Mouse (Mus musculus): ENCODE results near the gene Meis1. TPM values are rescaled to one million over a fixed set of nuclear protein-coding genes. Genes with fewer than 3 reads are reported as not detected.

Gene Meis1
- total and polyA plus RNA-seq, 3 experiments = 0.64 to 4.3 (median 0.98) TPM

- Histone ChIP-seq H3K9me3 (replicated peaks) (no peaks in the 10 kb centered on the region), H3K4me3 (ENCODE audit: low read depth, low read length) (no peak overlapping the region), H3K4me1 (ENCODE audit: insufficient read depth, low read depth, low read length) (peaks cover 17% of the 10 kb centered on the region), H3K27me3 (ENCODE audit: insufficient read depth, low read length) (peaks cover 12% of the 10 kb centered on the region), H3K36me3 (replicated peaks) (no peaks in the 10 kb centered on the region)
- ATAC-seq (ENCODE audit: extremely low read depth, insufficient number of reproducible peaks, low FRiP score, poor library complexity, severe bottlenecking) (no peak), DNase-seq (ENCODE audit: low spot score) (no peak)
- no peak for TF ChIP-seq GATA1 (IDR thresholded peaks at IDR 0.05; ENCODE audit: borderline replicate concordance, low read length)
- TF ChIP-seq CTCF (IDR thresholded peaks at IDR 0.05; ENCODE audit: low read depth, low read length) = no peak
- no peak for TF ChIP-seq GATA2 (IDR thresholded peaks at IDR 0.05; ENCODE audit: borderline replicate concordance, low read depth, low read length)
- TF ChIP-seq TAL1 (conservative IDR thresholded peaks at IDR 0.05; ENCODE audit: low read depth, low read length) = no peak
- TF ChIP-seq POLR2AphosphoS5 (IDR thresholded peaks at IDR 0.05; ENCODE audit: insufficient replicate concordance, low read depth, low read length) = no peak
Measured at GRCm38 (mm10) chr11:18957805-18958770, 60.7 kb downstream of the Meis1 start.

- DNase-seq (ENCODE audit: low spot score) (no peak), ATAC-seq (ENCODE audit: extremely low read depth, insufficient number of reproducible peaks, low FRiP score, poor library complexity, severe bottlenecking) (peak; percentile 73)
- peaks cover 12% of the 10 kb centered on the region for H3K27me3 ChIP-seq (ENCODE audit: insufficient read depth, low read length)
- no peaks in the 10 kb centered on the region for H3K36me3 ChIP-seq (replicated peaks)
- TF ChIP-seq TAL1 (conservative IDR thresholded peaks at IDR 0.05; ENCODE audit: low read depth, low read length) = no peak
- H3K4me3 ChIP-seq (ENCODE audit: low read depth, low read length) = no peak overlapping the region
- peaks cover 14% of the 10 kb centered on the region for H3K4me1 ChIP-seq (ENCODE audit: insufficient read depth, low read depth, low read length)
- H3K9me3 ChIP-seq (replicated peaks) = no peaks in the 10 kb centered on the region
Measured at GRCm38 (mm10) chr11:18957097-18957804, 61.5 kb downstream of the Meis1 start.

GRCm38 (mm10) chr11:18955969-18956368, 62.8 kb downstream of the Meis1 start:
- ATAC-seq (ENCODE audit: extremely low read depth, insufficient number of reproducible peaks, low FRiP score, poor library complexity, severe bottlenecking) (no peak), DNase-seq (ENCODE audit: low spot score) (no peak)
- Histone ChIP-seq H3K27me3 (ENCODE audit: insufficient read depth, low read length) (peaks cover 7% of the 10 kb centered on the region; the same call in 1 of the 2 replicates), H3K36me3 (replicated peaks) (no peaks in the 10 kb centered on the region), H3K4me1 (ENCODE audit: insufficient read depth, low read depth, low read length) (peaks cover 11% of the 10 kb centered on the region), H3K9me3 (replicated peaks) (no peaks in the 10 kb centered on the region), H3K4me3 (ENCODE audit: low read depth, low read length) (no peak overlapping the region)
- TF ChIP-seq CTCF (IDR thresholded peaks at IDR 0.05; ENCODE audit: low read depth, low read length) (no peak), TAL1 (conservative IDR thresholded peaks at IDR 0.05; ENCODE audit: low read depth, low read length) (no peak), POLR2AphosphoS5 (IDR thresholded peaks at IDR 0.05; ENCODE audit: insufficient replicate concordance, low read depth, low read length) (no peak), GATA1 (IDR thresholded peaks at IDR 0.05; ENCODE audit: borderline replicate concordance, low read length) (no peak), GATA2 (IDR thresholded peaks at IDR 0.05; ENCODE audit: borderline replicate concordance, low read depth, low read length) (no peak)

- H3K36me3 ChIP-seq (replicated peaks) = no peaks in the 10 kb centered on the region
- ATAC-seq (ENCODE audit: extremely low read depth, insufficient number of reproducible peaks, low FRiP score, poor library complexity, severe bottlenecking) (no peak), DNase-seq (ENCODE audit: low spot score) (no peak)
- peaks cover 11% of the 10 kb centered on the region for H3K4me1 ChIP-seq (ENCODE audit: insufficient read depth, low read depth, low read length)
- no peak overlapping the region for H3K4me3 ChIP-seq (ENCODE audit: low read depth, low read length)
- no peak for TF ChIP-seq GATA1 (IDR thresholded peaks at IDR 0.05; ENCODE audit: borderline replicate concordance, low read length)
- no peak for TF ChIP-seq GATA2 (IDR thresholded peaks at IDR 0.05; ENCODE audit: borderline replicate concordance, low read depth, low read length)
- TF ChIP-seq TAL1 (conservative IDR thresholded peaks at IDR 0.05; ENCODE audit: low read depth, low read length) = no peak
- TF ChIP-seq CTCF (IDR thresholded peaks at IDR 0.05; ENCODE audit: low read depth, low read length) = no peak
- TF ChIP-seq POLR2AphosphoS5 (IDR thresholded peaks at IDR 0.05; ENCODE audit: insufficient replicate concordance, low read depth, low read length) = no peak
- peaks cover 9% of the 10 kb centered on the region; the same call in 1 of the 2 replicates for H3K27me3 ChIP-seq (ENCODE audit: insufficient read depth, low read length)
- no peaks in the 10 kb centered on the region for H3K9me3 ChIP-seq (replicated peaks)
Measured at GRCm38 (mm10) chr11:18954852-18955251, 63.9 kb downstream of the Meis1 start.

- no peak for TF ChIP-seq GATA1 (IDR thresholded peaks at IDR 0.05; ENCODE audit: borderline replicate concordance, low read length)
- no peak for TF ChIP-seq GATA2 (IDR thresholded peaks at IDR 0.05; ENCODE audit: borderline replicate concordance, low read depth, low read length)
- TF ChIP-seq CTCF (IDR thresholded peaks at IDR 0.05; ENCODE audit: low read depth, low read length) = no peak
- ATAC-seq (ENCODE audit: extremely low read depth, insufficient number of reproducible peaks, low FRiP score, poor library complexity, severe bottlenecking) (no peak), DNase-seq (ENCODE audit: low spot score) (no peak)
- H3K36me3 ChIP-seq (replicated peaks) = no peaks in the 10 kb centered on the region
- no peak overlapping the region for H3K4me3 ChIP-seq (ENCODE audit: low read depth, low read length)
- H3K4me1 ChIP-seq (ENCODE audit: insufficient read depth, low read depth, low read length) = peaks cover 15% of the 10 kb centered on the region
- peaks cover 16% of the 10 kb centered on the region for H3K27me3 ChIP-seq (ENCODE audit: insufficient read depth, low read length)
- H3K9me3 ChIP-seq (replicated peaks) = no peaks in the 10 kb centered on the region
Measured at GRCm38 (mm10) chr11:18953892-18954291, 64.9 kb downstream of the Meis1 start.

- no peak for TF ChIP-seq CTCF (IDR thresholded peaks at IDR 0.05; ENCODE audit: low read depth, low read length)
- no peak for TF ChIP-seq TAL1 (conservative IDR thresholded peaks at IDR 0.05; ENCODE audit: low read depth, low read length)
- no peak for TF ChIP-seq GATA2 (IDR thresholded peaks at IDR 0.05; ENCODE audit: borderline replicate concordance, low read depth, low read length)
- TF ChIP-seq GATA1 (IDR thresholded peaks at IDR 0.05; ENCODE audit: borderline replicate concordance, low read length) = no peak
- TF ChIP-seq POLR2AphosphoS5 (IDR thresholded peaks at IDR 0.05; ENCODE audit: insufficient replicate concordance, low read depth, low read length) = no peak
- ATAC-seq (ENCODE audit: extremely low read depth, insufficient number of reproducible peaks, low FRiP score, poor library complexity, severe bottlenecking) = peak; percentile 74
- H3K9me3 ChIP-seq (replicated peaks) = no peaks in the 10 kb centered on the region
- H3K36me3 ChIP-seq (replicated peaks) = no peaks in the 10 kb centered on the region
- peaks cover 34% of the 10 kb centered on the region for H3K27me3 ChIP-seq (ENCODE audit: insufficient read depth, low read length)
- peaks cover 9% of the 10 kb centered on the region for H3K4me1 ChIP-seq (ENCODE audit: insufficient read depth, low read depth, low read length)
- H3K4me3 ChIP-seq (ENCODE audit: low read depth, low read length) = no peak overlapping the region
- no peak for DNase-seq (ENCODE audit: low spot score)
Measured at GRCm38 (mm10) chr11:18948600-18949295, 70.0 kb downstream of the Meis1 start.
